Mouse (Mus musculus): ENCODE measurements around the gene Lrig1.

- TF ChIP-seq CTCF (IDR thresholded peaks at IDR 0.05) (peak; percentile 46), POLR2A (IDR thresholded peaks at IDR 0.05; ENCODE audit: insufficient read depth, low read depth, low read length) (no peak), EP300 (IDR thresholded peaks at IDR 0.05; ENCODE audit: insufficient read depth, low read depth, low read length) (peak; percentile 98)
These were observed 98.9 kb downstream of the Lrig1 start for GRCm38 (mm10) chr6:94601101-94601500.
